Mouse (Mus musculus) testis, adult 2 months (tissue): ENCODE results near the gene Ppm1e.

Experiments used
- CTCF ChIP-seq: fragments of 200-500 bp; IDR thresholded peaks from 2 replicates; pipeline ENCODE4 v1.5.1; 2012; ENCODE audit warnings: low read depth, mild to moderate bottlenecking, inconsistent platforms, low read length, moderate library complexity; ENCODE audit not compliant: control insufficient read depth, insufficient read depth, insufficient replicate concordance
- POLR2A ChIP-seq: fragments of 200-500 bp; IDR thresholded peaks from 2 replicates; pipeline ENCODE4 v1.6.1; 2012; ENCODE audit warnings: low read depth, mild to moderate bottlenecking, inconsistent platforms, low read length, moderate library complexity; ENCODE audit not compliant: control insufficient read depth

GRCm38 (mm10) chr11:87326381-87326780 is 32.4 kb downstream of the Ppm1e start:
- TF ChIP-seq CTCF, result no peak
- no peak for TF ChIP-seq POLR2A
